Mouse (Mus musculus) heart, embryonic 16.5 days (tissue): Measurements from ENCODE around the gene Wwox. TPM values are rescaled to one million over a fixed set of nuclear protein-coding genes. Genes with fewer than 3 reads are reported as not detected.
A peak's percentile ranks its signal among the peaks of the same experiment; 100 is the strongest.

Experiments
- ATAC-seq: fragments of 200-750 bp; cut with Nextera tagmentation; replicated peaks from 2 replicates; pipeline ENCODE4 v1.8.0; 2017; ENCODE audit warnings: moderate number of reproducible peaks; ENCODE audit not compliant: insufficient read depth, low FRiP score; ENCODE audit errors: extremely low read depth
- H3K27ac ChIP-seq: fragments of 300-500 bp; sonication (generic); 2 replicates; pipeline ENCODE4 v1.5.1; 2014; ENCODE audit warnings: mild to moderate bottlenecking, low read length, control low read depth, moderate library complexity
- H3K27me3 ChIP-seq: fragments of 300-500 bp; sonication (generic); 2 replicates; pipeline ENCODE4 v1.6.1; 2014; ENCODE audit warnings: low read length, mixed read lengths; ENCODE audit not compliant: control insufficient read depth, insufficient read depth
- H3K36me3 ChIP-seq: fragments of 300-500 bp; sonication (generic); 2 replicates; pipeline ENCODE4 v1.6.1; 2014; ENCODE audit not compliant: control insufficient read depth, insufficient read depth
- H3K4me1 ChIP-seq: fragments of 300-500 bp; sonication (generic); 2 replicates; pipeline ENCODE4 v1.6.1; 2014; ENCODE audit warnings: low read length, mixed read lengths; ENCODE audit not compliant: control insufficient read depth, insufficient read depth
- H3K4me2 ChIP-seq: fragments of 300-500 bp; sonication (generic); 2 replicates; pipeline ENCODE4 v1.6.1; 2014; ENCODE audit warnings: low read depth, mild to moderate bottlenecking, control low read depth, low read length
- H3K4me3 ChIP-seq: fragments of 300-500 bp; sonication (generic); 2 replicates; pipeline ENCODE4 v1.5.1; 2014; ENCODE audit warnings: mild to moderate bottlenecking, control low read depth, low read length
- H3K9ac ChIP-seq: fragments of 300-500 bp; sonication (generic); 2 replicates; pipeline ENCODE4 v1.6.1; 2014; ENCODE audit warnings: low read length, control low read depth
- H3K9me3 ChIP-seq: fragments of 300-500 bp; sonication (generic); replicated peaks from 2 replicates; pipeline ENCODE4 v1.6.1; 2016; ENCODE audit warnings: low read length; ENCODE audit not compliant: control insufficient read depth
- WGBS: fragments of 180-500 bp; shearing (Covaris S2); extraction: QIAGEN DNeasy Blood & Tissue Kit; methylation state at CpG from one replicate; pipeline ENCODE4 v1.1.7; 2014; 5-methylcytosine and 5-hydroxymethylcytosine counted together
- polyA plus RNA-seq: library from polyadenylated mRNA; unstranded; fragments of >200 nt; fragmentation: Nextera tagmentation; extraction: Ambion mirVana; gene quantifications from 2 replicates; pipeline ENCODE4 v1.2.1, GENCODE M21; 2015

The Wwox gene
- polyA plus RNA-seq, 1 experiment from 2014 or later: 12.8 TPM

- Histone ChIP-seq H3K4me1 (no peaks in the 10 kb centered on the region), H3K4me3 (no peak overlapping the region), H3K36me3 (no peaks in the 10 kb centered on the region), H3K9me3 (peaks cover 3% of the 10 kb centered on the region; the same call in 1 of the 2 replicates), H3K27ac (no peak overlapping the region; the same call in 1 of the 2 replicates), H3K9ac (no peak overlapping the region), H3K4me2 (no peak overlapping the region), H3K27me3 (no peaks in the 10 kb centered on the region)
- no peak for ATAC-seq
- whole genome bisulfite sequencing: 46% methylated on average over 5 of the region's 5 CpGs
Measured at GRCm38 (mm10) chr8:115322501-115322900, 883.0 kb downstream of the Wwox start.

- no peaks in the 10 kb centered on the region for H3K36me3 ChIP-seq
- H3K4me2 ChIP-seq: no peak overlapping the region
- 88% methylated on average over 11 of the region's 11 CpGs for WGBS
- ATAC-seq: no peak
- H3K27me3 ChIP-seq: no peaks in the 10 kb centered on the region
- H3K9ac ChIP-seq: no peak overlapping the region
- peaks cover 2% of the 10 kb centered on the region; the same call in 1 of the 2 replicates for H3K4me1 ChIP-seq
- no peak overlapping the region for H3K4me3 ChIP-seq
- H3K27ac ChIP-seq: no peak overlapping the region
- H3K9me3 ChIP-seq: 0 out of 2 replicates have a peak, but pooled peaks cover 3% of the 10 kb centered on the region
Measured at GRCm38 (mm10) chr8:115330671-115331070, 891.2 kb downstream of the Wwox start.

GRCm38 (mm10) chr8:115333972-115334371 is 894.5 kb downstream of the Wwox start:
- H3K27me3 ChIP-seq: no peaks in the 10 kb centered on the region
- H3K4me1 ChIP-seq: peaks cover 2% of the 10 kb centered on the region; the same call in 1 of the 2 replicates
- no peaks in the 10 kb centered on the region for H3K36me3 ChIP-seq
- no peak overlapping the region for H3K9ac ChIP-seq
- WGBS: 37% methylated on average over 3 of the region's 3 CpGs
- 0 out of 2 replicates have a peak, but pooled peaks have one; percentile 28 for ATAC-seq
- H3K4me3 ChIP-seq: no peak overlapping the region
- no peak overlapping the region for H3K4me2 ChIP-seq
- H3K27ac ChIP-seq: no peak overlapping the region
- H3K9me3 ChIP-seq: 0 out of 2 replicates have a peak, but pooled peaks cover 3% of the 10 kb centered on the region

- Histone ChIP-seq H3K9me3 (0 out of 2 replicates have a peak, but pooled peaks cover 3% of the 10 kb centered on the region), H3K27me3 (no peaks in the 10 kb centered on the region), H3K36me3 (no peaks in the 10 kb centered on the region), H3K27ac (no peak overlapping the region), H3K9ac (no peak overlapping the region), H3K4me3 (no peak overlapping the region), H3K4me2 (no peak overlapping the region), H3K4me1 (peaks cover 2% of the 10 kb centered on the region; the same call in 1 of the 2 replicates)
- WGBS: 67% methylated on average over 1 of the region's 1 CpGs
- ATAC-seq: no peak
Measured at GRCm38 (mm10) chr8:115336361-115336760, 896.9 kb downstream of the Wwox start.

- ATAC-seq: no peak
- Histone ChIP-seq H3K9me3 (no peaks in the 10 kb centered on the region), H3K4me2 (no peak overlapping the region), H3K27me3 (no peaks in the 10 kb centered on the region), H3K4me3 (no peak overlapping the region), H3K27ac (no peak overlapping the region), H3K36me3 (no peaks in the 10 kb centered on the region), H3K9ac (no peak overlapping the region), H3K4me1 (no peaks in the 10 kb centered on the region)
- WGBS: 51% methylated on average over 6 of the region's 6 CpGs
Measured at GRCm38 (mm10) chr8:115348704-115349103, 909.2 kb downstream of the Wwox start.

GRCm38 (mm10) chr8:115350707-115351106 is 911.3 kb downstream of the Wwox start:
- H3K4me3 ChIP-seq: no peak overlapping the region
- no peak overlapping the region for H3K4me2 ChIP-seq
- ATAC-seq: no peak
- 88% methylated on average over 6 of the region's 6 CpGs for WGBS
- peaks cover 9% of the 10 kb centered on the region for H3K9me3 ChIP-seq
- no peak overlapping the region for H3K9ac ChIP-seq
- H3K4me1 ChIP-seq: no peaks in the 10 kb centered on the region
- no peak overlapping the region for H3K27ac ChIP-seq
- H3K27me3 ChIP-seq: no peaks in the 10 kb centered on the region
- no peaks in the 10 kb centered on the region for H3K36me3 ChIP-seq

GRCm38 (mm10) chr8:115357663-115358335 is 918.3 kb downstream of the Wwox start:
- Histone ChIP-seq H3K4me2 (peak overlapping the region; percentile 23; the same call in 1 of the 2 replicates), H3K36me3 (no peaks in the 10 kb centered on the region), H3K27ac (no peak overlapping the region), H3K27me3 (no peaks in the 10 kb centered on the region), H3K9me3 (peaks cover 9% of the 10 kb centered on the region), H3K4me1 (peaks cover 3% of the 10 kb centered on the region; the same call in 1 of the 2 replicates), H3K4me3 (no peak overlapping the region), H3K9ac (no peak overlapping the region)
- 56% methylated on average over 16 of the region's 16 CpGs for WGBS
- ATAC-seq: no peak

- peaks cover 3% of the 10 kb centered on the region; the same call in 1 of the 2 replicates for H3K4me1 ChIP-seq
- H3K27ac ChIP-seq: no peak overlapping the region
- H3K9me3 ChIP-seq: peaks cover 9% of the 10 kb centered on the region
- ATAC-seq: no peak
- no peak overlapping the region for H3K4me2 ChIP-seq
- WGBS: 93% methylated on average over 11 of the region's 11 CpGs
- no peaks in the 10 kb centered on the region for H3K27me3 ChIP-seq
- no peak overlapping the region for H3K9ac ChIP-seq
- no peak overlapping the region for H3K4me3 ChIP-seq
- no peaks in the 10 kb centered on the region for H3K36me3 ChIP-seq
Measured at GRCm38 (mm10) chr8:115358481-115358880, 919.0 kb downstream of the Wwox start.

GRCm38 (mm10) chr8:115359701-115360100 is 920.2 kb downstream of the Wwox start:
- no peaks in the 10 kb centered on the region for H3K36me3 ChIP-seq
- no peak overlapping the region for H3K4me3 ChIP-seq
- WGBS: 50% methylated on average over 12 of the region's 12 CpGs
- peaks cover 1% of the 10 kb centered on the region; the same call in 1 of the 2 replicates for H3K9me3 ChIP-seq
- H3K4me2 ChIP-seq: no peak overlapping the region
- ATAC-seq: no peak
- no peaks in the 10 kb centered on the region for H3K27me3 ChIP-seq
- peaks cover 3% of the 10 kb centered on the region; the same call in 1 of the 2 replicates for H3K4me1 ChIP-seq
- no peak overlapping the region for H3K9ac ChIP-seq
- H3K27ac ChIP-seq: no peak overlapping the region
